Mouse (Mus musculus) E14TG2a.4 (cell line): Measurements from ENCODE around the gene Mterf1a.
"Not testable (repeated sequence)": the region's sequence is repeated elsewhere in the genome, so short reads cannot be mapped to it uniquely, and the experiment has no call there.

ENCODE experiments used
- CTCF ChIP-seq: conservative IDR thresholded peaks from 2 replicates; pipeline ENCODE4 v1.5.1; 2014; ENCODE audit warnings: low read length
- POU5F1 ChIP-seq: IDR thresholded peaks from 2 replicates; pipeline ENCODE4 v1.6.1; 2014; ENCODE audit warnings: low read length, borderline replicate concordance

DNA sequence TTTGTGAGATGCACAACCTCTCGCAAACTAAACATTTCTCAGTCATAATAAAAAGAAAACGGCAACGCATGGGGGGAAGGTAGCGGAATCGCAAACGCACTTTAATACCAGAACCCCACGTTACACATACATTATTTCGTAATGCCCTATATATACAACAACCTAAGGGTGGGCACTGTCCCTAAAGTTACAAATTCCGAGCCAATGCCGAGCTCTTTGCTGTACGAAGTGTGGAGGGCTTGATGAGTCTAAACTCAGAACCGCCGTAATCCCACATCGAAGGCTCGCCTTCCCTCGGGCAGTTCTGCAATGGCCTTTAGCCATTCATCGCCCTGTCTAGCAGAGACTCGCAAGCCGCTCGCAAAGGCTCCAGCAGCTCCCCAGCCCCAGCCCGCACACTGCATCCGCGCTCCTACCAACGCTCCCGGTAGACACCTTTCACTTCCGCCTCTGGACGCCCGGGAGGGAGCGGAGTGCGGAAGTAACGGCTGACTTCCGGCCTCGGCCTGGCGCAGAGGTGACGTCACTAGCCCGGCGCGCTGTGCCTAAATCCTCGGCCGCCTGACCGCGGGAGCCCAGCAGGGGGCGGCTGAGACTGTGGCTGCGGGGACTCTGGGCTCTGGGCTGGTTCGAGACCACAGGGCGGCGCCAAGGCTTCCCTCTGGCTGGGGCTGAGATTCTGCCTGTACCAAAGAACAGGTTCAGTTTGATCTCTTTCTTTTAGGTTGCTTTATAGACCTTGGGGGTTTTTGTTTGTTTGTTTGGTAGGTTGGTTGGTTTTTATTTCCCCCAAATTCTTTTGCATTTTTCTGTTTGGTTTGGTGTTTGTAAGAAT lies at the start of gene Mterf1a:
- not testable (repeated sequence) for TF ChIP-seq CTCF, POU5F1
